Mouse (Mus musculus): ENCODE data around the gene Slc1a6. TPM values are rescaled to one million over a fixed set of nuclear protein-coding genes. Genes with fewer than 3 reads are reported as not detected.

The Slc1a6 gene
- polyA plus RNA-seq (2014; fragmentation: Nextera tagmentation; extraction: Ambion mirVana) = 1.4 and 1.5 TPM in 2 replicates

GRCm38 (mm10) chr10:78779981-78780651 is at the start of gene Slc1a6:
Gene Slc1a6 (plus strand): TSS chr10:78780496.
- peak; percentile 69 for ATAC-seq (replicated peaks; ENCODE audit: low FRiP score)
- under 1% methylated on average over 53 of the region's 54 CpGs for WGBS

GRCm38 (mm10) chr10:78739821-78740220 is 40.5 kb upstream of the Slc1a6 start:
- no peaks in the 10 kb centered on the region for H3K9me3 ChIP-seq (ENCODE audit: control insufficient read depth, low read length)
- no peaks in the 10 kb centered on the region for H3K4me1 ChIP-seq (replicated peaks; ENCODE audit: control insufficient read depth, insufficient read depth, low read length)
- ATAC-seq (replicated peaks; ENCODE audit: low FRiP score) = no peak
- WGBS = 76% methylated on average over 4 of the region's 4 CpGs
- H3K27ac ChIP-seq (ENCODE audit: low read depth, low read length) = no peak overlapping the region
- no peaks in the 10 kb centered on the region for H3K27me3 ChIP-seq (ENCODE audit: control insufficient read depth, insufficient read depth, low read length)
- DNase-seq (ENCODE audit: low spot score) = no peak
- H3K4me3 ChIP-seq (ENCODE audit: low read depth, low read length) = no peak overlapping the region
- H3K4me2 ChIP-seq (ENCODE audit: low read depth, low read length, severe bottlenecking) = no peak overlapping the region
- H3K36me3 ChIP-seq (ENCODE audit: control insufficient read depth, insufficient read depth, low read length) = no peaks in the 10 kb centered on the region
- no peak overlapping the region for H3K9ac ChIP-seq (ENCODE audit: low read length)

More at GRCm38 (mm10) chr10:78779981-78780651, at the start of gene Slc1a6:
- Histone ChIP-seq H3K4me1 (replicated peaks; ENCODE audit: control insufficient read depth, insufficient read depth, low read length) (peaks cover 6% of the 10 kb centered on the region; the same call in 1 of the 2 replicates), H3K27me3 (ENCODE audit: control insufficient read depth, insufficient read depth, low read length) (no peaks in the 10 kb centered on the region), H3K9ac (ENCODE audit: low read length) (peak within 1 kb of the TSS; percentile 77), H3K27ac (ENCODE audit: low read depth, low read length) (no peak within 1 kb of the TSS), H3K4me3 (ENCODE audit: low read depth, low read length) (peak within 1 kb of the TSS; percentile 59), H3K36me3 (ENCODE audit: control insufficient read depth, insufficient read depth, low read length) (no peaks in the 10 kb centered on the region), H3K9me3 (ENCODE audit: control insufficient read depth, low read length) (no peaks in the 10 kb centered on the region), H3K4me2 (ENCODE audit: low read depth, low read length, severe bottlenecking) (peak within 1 kb of the TSS; percentile 94)
- DNase-seq (ENCODE audit: low spot score) = peak; percentile 72

GRCm38 (mm10) chr10:78743721-78744120 is 36.6 kb upstream of the Slc1a6 start:
- ATAC-seq (replicated peaks; ENCODE audit: low FRiP score) = no peak
- H3K36me3 ChIP-seq (ENCODE audit: control insufficient read depth, insufficient read depth, low read length) = no peaks in the 10 kb centered on the region

GRCm38 (mm10) chr10:78745453-78746232 is 34.7 kb upstream of the Slc1a6 start:
- H3K27me3 ChIP-seq (ENCODE audit: control insufficient read depth, insufficient read depth, low read length) = no peaks in the 10 kb centered on the region
- no peak overlapping the region for H3K4me2 ChIP-seq (ENCODE audit: low read depth, low read length, severe bottlenecking)
- WGBS = 59% methylated on average over 4 of the region's 4 CpGs
- no peak overlapping the region for H3K27ac ChIP-seq (ENCODE audit: low read depth, low read length)
- ATAC-seq (replicated peaks; ENCODE audit: low FRiP score) (no peak), DNase-seq (ENCODE audit: low spot score) (no peak)
- no peak overlapping the region for H3K4me3 ChIP-seq (ENCODE audit: low read depth, low read length)
- H3K9ac ChIP-seq (ENCODE audit: low read length) = no peak overlapping the region
- no peaks in the 10 kb centered on the region for H3K36me3 ChIP-seq (ENCODE audit: control insufficient read depth, insufficient read depth, low read length)
- H3K9me3 ChIP-seq (ENCODE audit: control insufficient read depth, low read length) = no peaks in the 10 kb centered on the region
- H3K4me1 ChIP-seq (replicated peaks; ENCODE audit: control insufficient read depth, insufficient read depth, low read length) = 0 out of 2 replicates have a peak, but pooled peaks cover 3% of the 10 kb centered on the region

More at GRCm38 (mm10) chr10:78743721-78744120, 36.6 kb upstream of the Slc1a6 start:
- H3K4me1 ChIP-seq (replicated peaks; ENCODE audit: control insufficient read depth, insufficient read depth, low read length) = 0 out of 2 replicates have a peak, but pooled peaks cover 3% of the 10 kb centered on the region
- H3K27me3 ChIP-seq (ENCODE audit: control insufficient read depth, insufficient read depth, low read length) = no peaks in the 10 kb centered on the region
- H3K4me2 ChIP-seq (ENCODE audit: low read depth, low read length, severe bottlenecking) = no peak overlapping the region
- no peak for DNase-seq (ENCODE audit: low spot score)
- no peaks in the 10 kb centered on the region for H3K9me3 ChIP-seq (ENCODE audit: control insufficient read depth, low read length)
- H3K9ac ChIP-seq (ENCODE audit: low read length) = no peak overlapping the region
- H3K27ac ChIP-seq (ENCODE audit: low read depth, low read length) = no peak overlapping the region
- no peak overlapping the region for H3K4me3 ChIP-seq (ENCODE audit: low read depth, low read length)

GRCm38 (mm10) chr10:78747035-78747721 is 33.1 kb upstream of the Slc1a6 start:
- peaks cover 4% of the 10 kb centered on the region; the same call in 1 of the 2 replicates for H3K4me1 ChIP-seq (replicated peaks; ENCODE audit: control insufficient read depth, insufficient read depth, low read length)

GRCm38 (mm10) chr10:78748161-78748560 is 32.1 kb upstream of the Slc1a6 start:
- Histone ChIP-seq H3K27ac (ENCODE audit: low read depth, low read length) (no peak overlapping the region), H3K9ac (ENCODE audit: low read length) (no peak overlapping the region), H3K9me3 (ENCODE audit: control insufficient read depth, low read length) (no peaks in the 10 kb centered on the region), H3K4me1 (replicated peaks; ENCODE audit: control insufficient read depth, insufficient read depth, low read length) (peaks cover 5% of the 10 kb centered on the region; the same call in 1 of the 2 replicates), H3K4me3 (ENCODE audit: low read depth, low read length) (no peak overlapping the region), H3K27me3 (ENCODE audit: control insufficient read depth, insufficient read depth, low read length) (0 out of 2 replicates have a peak, but pooled peaks cover 2% of the 10 kb centered on the region), H3K36me3 (ENCODE audit: control insufficient read depth, insufficient read depth, low read length) (no peaks in the 10 kb centered on the region), H3K4me2 (ENCODE audit: low read depth, low read length, severe bottlenecking) (no peak overlapping the region)
- DNase-seq (ENCODE audit: low spot score) (no peak), ATAC-seq (replicated peaks; ENCODE audit: low FRiP score) (no peak)
- 78% methylated on average over 13 of the region's 13 CpGs for WGBS

More at GRCm38 (mm10) chr10:78747035-78747721, 33.1 kb upstream of the Slc1a6 start:
- ATAC-seq (replicated peaks; ENCODE audit: low FRiP score) = peak; percentile 76
- Histone ChIP-seq H3K4me2 (ENCODE audit: low read depth, low read length, severe bottlenecking) (peak overlapping the region; percentile 71), H3K9me3 (ENCODE audit: control insufficient read depth, low read length) (no peaks in the 10 kb centered on the region), H3K36me3 (ENCODE audit: control insufficient read depth, insufficient read depth, low read length) (no peaks in the 10 kb centered on the region), H3K27me3 (ENCODE audit: control insufficient read depth, insufficient read depth, low read length) (0 out of 2 replicates have a peak, but pooled peaks cover 2% of the 10 kb centered on the region), H3K9ac (ENCODE audit: low read length) (peak overlapping the region; percentile 1; the same call in 1 of the 2 replicates), H3K4me3 (ENCODE audit: low read depth, low read length) (peak overlapping the region; percentile 28), H3K27ac (ENCODE audit: low read depth, low read length) (no peak overlapping the region)
- DNase-seq (ENCODE audit: low spot score) = peak; percentile 63
- under 1% methylated on average over 27 of the region's 27 CpGs for WGBS

- no peak for DNase-seq (ENCODE audit: low spot score)
- no peaks in the 10 kb centered on the region for H3K9me3 ChIP-seq (ENCODE audit: control insufficient read depth, low read length)
- H3K4me1 ChIP-seq (replicated peaks; ENCODE audit: control insufficient read depth, insufficient read depth, low read length) = peaks cover 5% of the 10 kb centered on the region; the same call in 1 of the 2 replicates
- 94% methylated on average over 6 of the region's 6 CpGs for WGBS
- H3K27me3 ChIP-seq (ENCODE audit: control insufficient read depth, insufficient read depth, low read length) = 0 out of 2 replicates have a peak, but pooled peaks cover 2% of the 10 kb centered on the region
- ATAC-seq (replicated peaks; ENCODE audit: low FRiP score) = no peak
- H3K27ac ChIP-seq (ENCODE audit: low read depth, low read length) = no peak overlapping the region
- no peak overlapping the region for H3K4me2 ChIP-seq (ENCODE audit: low read depth, low read length, severe bottlenecking)
- no peak overlapping the region for H3K4me3 ChIP-seq (ENCODE audit: low read depth, low read length)
- no peaks in the 10 kb centered on the region for H3K36me3 ChIP-seq (ENCODE audit: control insufficient read depth, insufficient read depth, low read length)
- H3K9ac ChIP-seq (ENCODE audit: low read length) = no peak overlapping the region
Measured at GRCm38 (mm10) chr10:78748946-78749345, 31.4 kb upstream of the Slc1a6 start.
